In genomic region chr6:98521526-98521925, GRCm38 (mm10) we compare ENCODE assay signal across 14 mouse cellular contexts.
"Had no signal": no experiment of that assay in that cellular context is flagged by ENCODE, and none has a peak within 500 bp of the region (broad histone marks: within the 10 kb centered on the region; RNA-seq: fewer than 3 reads in every experiment).

No protein-coding gene starts in this region.

- DNase-seq: kidney, adult 8-10 months; kidney, postnatal 25 days; lung, postnatal 14 days; midbrain, embryonic 14.5 days; right cerebral cortex, postnatal 14 days; thymus, postnatal 36 days had no signal

- H3K4me3 ChIP-seq: left cerebral cortex, adult 2 months; limb, embryonic 15.5 days; liver, embryonic 12.5 days; lung, embryonic 15.5 days; midbrain, embryonic 10.5 days; neural tube, embryonic 12.5 days; stomach, embryonic 15.5 days had no signal

- H3K27me3 ChIP-seq: liver, embryonic 12.5 days; neural tube, embryonic 12.5 days; stomach, embryonic 15.5 days had no signal

- H3K4me2 ChIP-seq: limb, embryonic 15.5 days; liver, embryonic 12.5 days; lung, embryonic 15.5 days; neural tube, embryonic 12.5 days; stomach, embryonic 15.5 days had no signal

- ATAC-seq: intestine, postnatal 0 days; liver, embryonic 12.5 days had no signal

- H3K4me1 ChIP-seq: stomach, embryonic 15.5 days had no signal

- H3K36me3 ChIP-seq: limb, embryonic 15.5 days; liver, embryonic 12.5 days; lung, embryonic 15.5 days; midbrain, embryonic 10.5 days; neural tube, embryonic 12.5 days; stomach, embryonic 15.5 days had no signal

- H3K9ac ChIP-seq: limb, embryonic 15.5 days; liver, embryonic 12.5 days; lung, embryonic 15.5 days; neural tube, embryonic 12.5 days; stomach, embryonic 15.5 days had no signal

- H3K27ac ChIP-seq: left cerebral cortex, adult 2 months; limb, embryonic 15.5 days; liver, embryonic 12.5 days; lung, embryonic 15.5 days; midbrain, embryonic 10.5 days; neural tube, embryonic 12.5 days; stomach, embryonic 15.5 days had no signal

- H3K9me3 ChIP-seq: limb, embryonic 15.5 days; liver, embryonic 12.5 days; lung, embryonic 15.5 days; midbrain, embryonic 10.5 days; neural tube, embryonic 12.5 days; stomach, embryonic 15.5 days had no signal
